Mouse (Mus musculus): ENCODE data around the gene Vgll4. TPM values are rescaled to one million over a fixed set of nuclear protein-coding genes. Genes with fewer than 3 reads are reported as not detected.

Gene Vgll4
- total RNA-seq (2021): 10 to 100 TPM; 46.9 to 49.2 TPM
- long read RNA-seq, partial matches to known transcripts: 0 of 7 reads
- long read RNA-seq, other reads (novel, unspliced or antisense): 5 of 7 reads

GRCm38 (mm10) chr6:114969213-114970120, at the start of gene Vgll4:
Gene Vgll4 (minus strand): TSS chr6:114969994.
- peak; percentile 57 to 72 for DNase-seq (ENCODE audit: low spot score in 2 of 2)

- no peak for DNase-seq (ENCODE audit: low spot score in 2 of 2)
Measured at GRCm38 (mm10) chr6:115015461-115015860, 45.7 kb upstream of the Vgll4 start.

GRCm38 (mm10) chr6:115013574-115013973, 43.8 kb upstream of the Vgll4 start:
- no peak for DNase-seq (ENCODE audit: low spot score in 2 of 2)

GRCm38 (mm10) chr6:115011792-115012191, 42.0 kb upstream of the Vgll4 start:
- no peak for DNase-seq (ENCODE audit: low spot score in 2 of 2)

GRCm38 (mm10) chr6:115010815-115011214, 41.0 kb upstream of the Vgll4 start:
- no peak for DNase-seq (ENCODE audit: low spot score in 2 of 2)

GRCm38 (mm10) chr6:115010304-115010703, 40.5 kb upstream of the Vgll4 start:
- no peak for DNase-seq (ENCODE audit: low spot score in 2 of 2)

GRCm38 (mm10) chr6:115007728-115008127, 37.9 kb upstream of the Vgll4 start:
- DNase-seq (ENCODE audit: low spot score in 2 of 2): peak; percentile 63 to 82

- no peak for DNase-seq (ENCODE audit: low spot score in 2 of 2)
Measured at GRCm38 (mm10) chr6:115006948-115007347, 37.2 kb upstream of the Vgll4 start.

- DNase-seq (ENCODE audit: low spot score in 2 of 2): no peak
Measured at GRCm38 (mm10) chr6:115006065-115006464, 36.3 kb upstream of the Vgll4 start.

- peak; percentile 59 to 80 for DNase-seq (ENCODE audit: low spot score in 2 of 2)
Measured at GRCm38 (mm10) chr6:115005351-115005890, 35.6 kb upstream of the Vgll4 start.

GRCm38 (mm10) chr6:115004636-115005035, 34.8 kb upstream of the Vgll4 start:
- peak; percentile 85 to 95 for DNase-seq (ENCODE audit: low spot score in 2 of 2)

GRCm38 (mm10) chr6:114998374-114999031, 28.7 kb upstream of the Vgll4 start:
- DNase-seq (ENCODE audit: low spot score in 2 of 2): no peak

GRCm38 (mm10) chr6:114997471-114997870, 27.7 kb upstream of the Vgll4 start:
- no peak for DNase-seq (ENCODE audit: low spot score in 2 of 2)

GRCm38 (mm10) chr6:114996910-114997309, 27.1 kb upstream of the Vgll4 start:
- DNase-seq (ENCODE audit: low spot score in 2 of 2): no peak

- no peak for DNase-seq (ENCODE audit: low spot score in 2 of 2)
Measured at GRCm38 (mm10) chr6:114994079-114994478, 24.3 kb upstream of the Vgll4 start.

GRCm38 (mm10) chr6:114993659-114994058, 23.9 kb upstream of the Vgll4 start:
- DNase-seq (ENCODE audit: low spot score in 2 of 2): peak in 1 of 2 experiments; percentile 45

- DNase-seq (ENCODE audit: low spot score in 2 of 2): no peak
Measured at GRCm38 (mm10) chr6:114991909-114992308, 22.1 kb upstream of the Vgll4 start.

GRCm38 (mm10) chr6:114988619-114988980, 18.8 kb upstream of the Vgll4 start:
- no peak for DNase-seq (ENCODE audit: low spot score in 2 of 2)

- DNase-seq (ENCODE audit: low spot score in 2 of 2): no peak
Measured at GRCm38 (mm10) chr6:114987966-114988618, 18.3 kb upstream of the Vgll4 start.

- no peak for DNase-seq (ENCODE audit: low spot score in 2 of 2)
Measured at GRCm38 (mm10) chr6:114982671-114983070, 12.9 kb upstream of the Vgll4 start.

GRCm38 (mm10) chr6:114979715-114980114, 9.9 kb upstream of the Vgll4 start:
- DNase-seq (ENCODE audit: low spot score in 2 of 2): no peak
